Mouse (Mus musculus) kidney, adult 11 months (tissue): ENCODE measurements around the gene Tnmd.

Experiments
- DNase-seq: peaks from one replicate; pipeline ENCODE4 v3.0.0; 2022

The Tnmd gene

GRCm38 (mm10) chrX:133850680-133851079 lies at the start of gene Tnmd:
Gene Tnmd (plus strand): TSS chrX:133850980.
- no peak for DNase-seq

- DNase-seq: no peak
These were observed 2.9 kb downstream of the Tnmd start for GRCm38 (mm10) chrX:133853637-133854036.

GRCm38 (mm10) chrX:133869743-133870142 lies 19.0 kb downstream of the Tnmd start:
- DNase-seq: no peak

DNA sequence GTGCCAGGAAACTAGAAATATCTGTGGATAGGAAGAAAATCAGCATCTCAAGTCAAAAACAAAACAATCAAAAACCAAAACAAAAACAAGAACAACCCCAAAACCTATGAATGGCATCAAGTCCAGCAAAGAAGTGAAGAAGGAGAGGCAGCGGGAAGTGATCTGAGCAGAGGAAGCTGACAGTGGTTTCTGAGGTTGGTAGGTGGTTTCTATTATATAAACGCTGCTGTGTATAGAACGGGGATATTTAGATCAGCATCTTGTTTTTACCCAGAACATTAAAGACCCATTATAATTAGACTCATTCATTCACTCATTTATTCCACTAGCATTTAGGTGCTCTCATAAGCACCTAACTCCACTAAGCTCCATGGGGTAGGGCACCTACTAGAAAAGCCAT lies 36.5 kb downstream of the Tnmd start:
- DNase-seq: no peak

DNA sequence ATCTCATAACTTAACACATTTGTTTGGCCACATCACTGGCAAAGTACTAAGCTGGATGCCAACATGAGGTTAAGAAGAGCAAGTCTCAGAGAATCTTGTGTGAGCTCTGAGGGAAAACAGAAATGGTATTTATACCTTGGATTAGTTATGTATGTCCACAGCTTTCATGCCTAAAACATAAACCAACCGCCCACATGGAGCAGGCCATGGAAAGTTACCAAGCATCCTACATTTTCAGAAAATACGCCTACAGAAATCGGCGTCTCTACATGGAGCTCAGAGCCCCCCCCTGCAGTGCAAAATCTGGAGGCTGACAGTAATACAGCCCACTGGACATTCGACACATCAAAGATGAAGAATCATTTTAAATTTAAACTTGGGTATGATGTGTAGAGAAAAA lies 37.3 kb downstream of the Tnmd start:
- no peak for DNase-seq

GRCm38 (mm10) chrX:133898014-133898542 lies 47.3 kb downstream of the Tnmd start, which contains the start of gene Tspan6:
Gene Tspan6 (minus strand): TSS chrX:133898429.
- peak; percentile 58 for DNase-seq

- DNase-seq: no peak
These were observed 57.5 kb downstream of the Tnmd start, which contains the start of gene Srpx2 for GRCm38 (mm10) chrX:133908261-133908660. Gene Srpx2 (plus strand): TSS chrX:133908426.

- peak; percentile 30 for DNase-seq
These were observed 60.8 kb downstream of the Tnmd start for GRCm38 (mm10) chrX:133911397-133912103.

- no peak for DNase-seq
These were observed 62.2 kb downstream of the Tnmd start for GRCm38 (mm10) chrX:133913006-133913405.

DNA sequence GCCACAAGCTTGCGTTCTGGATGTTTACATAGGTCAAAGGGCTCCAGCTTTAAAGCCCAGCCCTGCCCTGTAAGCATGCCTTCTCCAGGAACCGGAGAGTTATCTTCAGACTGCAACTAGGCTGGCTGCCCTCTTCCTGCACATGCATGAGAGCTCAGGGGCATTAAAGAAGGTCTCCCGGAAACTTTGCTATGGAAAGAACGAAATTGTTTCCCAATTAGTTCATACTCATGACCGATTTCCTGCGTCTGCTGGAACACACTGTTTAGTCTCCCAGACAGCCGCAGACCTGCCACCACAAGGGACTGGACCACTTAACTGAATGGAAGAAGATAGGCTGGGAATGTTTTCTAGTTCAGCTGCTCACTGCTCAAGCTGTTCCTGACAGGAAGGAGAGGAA lies 63.4 kb downstream of the Tnmd start:
- no peak for DNase-seq
